Mouse (Mus musculus) limb, embryonic 11.5 days (tissue): Measurements from ENCODE around the gene AI854703. TPM values are rescaled to one million over a fixed set of nuclear protein-coding genes. Genes with fewer than 3 reads are reported as not detected.
"Not testable (repeated sequence)": the region's sequence is repeated elsewhere in the genome, so short reads cannot be mapped to it uniquely, and the experiment has no call there.

Experiments
- ATAC-seq: fragments of 200-750 bp; cut with Nextera tagmentation; 2 replicates; pipeline ENCODE4 v1.8.0; 2017; ENCODE audit warnings: low read depth; ENCODE audit not compliant: insufficient number of reproducible peaks, low FRiP score, low TSS enrichment
- DNase-seq: peaks from one replicate; pipeline ENCODE4 v3.0.0-alpha.2; 2015; ENCODE audit warnings: low spot score
- H3K27ac ChIP-seq: fragments of 300-500 bp; sonication (generic); replicated peaks from 2 replicates; pipeline ENCODE4 v1.5.1; 2014; ENCODE audit warnings: low read depth, mild to moderate bottlenecking, low read length
- H3K27me3 ChIP-seq: fragments of 300-500 bp; sonication (generic); 2 replicates; pipeline ENCODE4 v1.6.1; 2014; ENCODE audit warnings: mild to moderate bottlenecking, low read length, mixed read lengths; ENCODE audit not compliant: control insufficient read depth, insufficient read depth
- H3K36me3 ChIP-seq: fragments of 300-500 bp; sonication (generic); 2 replicates; pipeline ENCODE4 v1.6.1; 2014; ENCODE audit warnings: mild to moderate bottlenecking, low read length, moderate library complexity, mixed read lengths; ENCODE audit not compliant: control insufficient read depth, insufficient read depth
- H3K4me1 ChIP-seq: fragments of 300-500 bp; sonication (generic); 2 replicates; pipeline ENCODE4 v1.6.1; 2014; ENCODE audit warnings: low read length, mixed read lengths; ENCODE audit not compliant: control insufficient read depth, insufficient read depth
- H3K4me2 ChIP-seq: fragments of 300-500 bp; sonication (generic); 2 replicates; pipeline ENCODE4 v1.6.1; 2014; ENCODE audit warnings: low read depth, mild to moderate bottlenecking, moderate library complexity; ENCODE audit not compliant: severe bottlenecking
- H3K4me3 ChIP-seq: fragments of 300-500 bp; sonication (generic); 2 replicates; pipeline ENCODE4 v1.5.1; 2014; ENCODE audit warnings: low read depth, low read length
- H3K9ac ChIP-seq: fragments of 300-500 bp; sonication (generic); 2 replicates; pipeline ENCODE4 v1.6.1; 2014; ENCODE audit warnings: mild to moderate bottlenecking, low read length
- H3K9me3 ChIP-seq: fragments of 300-500 bp; sonication (generic); 2 replicates; pipeline ENCODE4 v1.6.1; 2016; ENCODE audit warnings: low read length; ENCODE audit not compliant: control insufficient read depth
- WGBS: fragments of 180-500 bp; shearing (Covaris S2); extraction: QIAGEN DNeasy Blood & Tissue Kit; methylation state at CpG from one replicate; pipeline ENCODE4 v1.1.7; 2014; 5-methylcytosine and 5-hydroxymethylcytosine counted together
- polyA plus RNA-seq: library from polyadenylated mRNA; unstranded; fragments of >200 nt; fragmentation: Nextera tagmentation; extraction: Ambion mirVana; gene quantifications from 2 replicates; pipeline ENCODE4 v1.2.1, GENCODE M21; 2014

Gene AI854703
- polyA plus RNA-seq, 1 experiment from 2014 or later: 0.83 TPM

DNA sequence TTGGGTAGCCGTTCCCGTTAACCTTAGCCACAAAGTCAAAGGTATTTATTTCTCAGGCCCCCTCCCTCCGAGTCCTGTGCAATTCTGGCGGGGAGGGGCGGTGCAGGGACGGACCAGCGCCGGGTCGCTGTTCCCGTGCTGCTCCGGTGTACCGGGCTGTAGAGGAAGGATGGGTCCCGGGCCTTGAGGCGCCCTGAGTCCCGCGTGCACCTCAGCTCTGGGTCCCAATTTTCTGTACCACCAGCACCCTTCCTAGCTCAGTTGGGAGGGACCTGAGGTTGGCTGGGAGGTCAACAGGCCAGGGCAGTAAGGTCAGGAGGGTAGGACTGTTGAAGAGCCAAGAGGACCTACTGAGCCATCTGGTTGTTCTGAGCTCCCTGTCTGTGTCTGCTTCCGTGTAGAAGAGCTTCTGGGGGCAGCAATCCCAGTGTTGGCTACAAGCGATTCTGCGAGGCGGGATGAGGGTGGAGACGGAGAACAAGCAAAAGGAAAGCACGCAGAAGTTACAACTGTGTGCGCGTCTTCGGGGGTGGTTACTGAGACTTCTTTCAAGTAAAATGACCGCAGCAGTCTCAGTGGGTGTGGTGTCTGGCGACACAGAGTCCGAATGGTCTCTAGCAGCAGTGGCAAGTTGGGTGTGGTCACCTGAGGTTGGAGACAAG lies 24.4 kb upstream of the AI854703 start:
- peaks cover 8% of the 10 kb centered on the region for H3K9me3 ChIP-seq
- H3K36me3 ChIP-seq: peaks cover 17% of the 10 kb centered on the region
- H3K9ac ChIP-seq: peak overlapping the region; percentile 84
- 1% methylated on average over 28 of the region's 28 CpGs for WGBS
- H3K27me3 ChIP-seq: no peaks in the 10 kb centered on the region
- peak; percentile 52 for DNase-seq
- peak overlapping the region; percentile 83 for H3K27ac ChIP-seq
- peak overlapping the region; percentile 72 for H3K4me3 ChIP-seq
- peak overlapping the region; percentile 82 for H3K4me2 ChIP-seq
- peaks cover 7% of the 10 kb centered on the region; the same call in 1 of the 2 replicates for H3K4me1 ChIP-seq
- ATAC-seq: peak; percentile 74

DNA sequence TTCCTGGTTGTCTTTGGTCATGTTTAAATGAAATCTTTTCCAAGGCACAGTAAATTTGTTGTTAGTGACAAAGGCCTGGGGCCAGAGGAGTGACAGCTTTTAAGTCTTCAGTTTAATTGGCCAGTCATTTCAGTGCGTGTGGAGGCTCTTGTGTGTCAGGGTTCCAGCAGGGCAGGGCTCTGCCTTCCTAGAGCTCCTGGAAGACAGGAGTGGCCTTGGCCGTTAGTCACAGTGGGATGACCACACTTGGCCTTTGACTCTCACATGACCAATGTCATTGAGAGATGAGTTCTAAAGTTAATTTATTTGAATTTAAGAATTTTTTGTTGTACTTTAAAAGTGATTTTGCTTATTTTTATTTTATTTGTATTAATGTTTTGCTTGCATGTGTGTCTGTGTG lies 18.4 kb upstream of the AI854703 start:
- Histone ChIP-seq H3K4me3 (no peak overlapping the region), H3K27ac (no peak overlapping the region), H3K9me3 (no peaks in the 10 kb centered on the region), H3K4me2 (no peak overlapping the region), H3K36me3 (0 out of 2 replicates have a peak, but pooled peaks cover 2% of the 10 kb centered on the region), H3K27me3 (no peaks in the 10 kb centered on the region), H3K4me1 (no peaks in the 10 kb centered on the region), H3K9ac (no peak overlapping the region)
- 58% methylated on average over 2 of the region's 2 CpGs for WGBS
- DNase-seq (no peak), ATAC-seq (no peak)

DNA sequence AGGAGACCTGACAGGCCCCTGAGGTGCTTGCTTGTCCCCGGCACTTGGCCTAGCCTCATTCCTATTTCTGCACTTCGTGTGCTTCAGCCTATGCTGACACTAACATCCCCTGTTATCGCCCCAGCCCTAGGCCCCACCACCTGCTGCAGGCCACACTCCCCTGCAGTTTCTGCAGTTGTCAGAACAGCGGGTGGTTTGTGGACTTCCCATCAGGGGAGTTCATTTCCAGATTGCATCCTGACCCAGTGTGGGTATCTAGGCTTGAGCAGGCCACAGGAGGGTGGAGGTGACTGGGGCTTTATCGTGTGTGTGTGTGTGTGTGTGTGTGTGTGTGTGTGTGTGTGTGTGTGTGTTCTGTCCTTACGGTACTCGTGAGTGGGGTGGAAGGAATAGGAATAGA lies 17.1 kb upstream of the AI854703 start:
- no peak for ATAC-seq
- WGBS: 71% methylated on average over 7 of the region's 7 CpGs

DNA sequence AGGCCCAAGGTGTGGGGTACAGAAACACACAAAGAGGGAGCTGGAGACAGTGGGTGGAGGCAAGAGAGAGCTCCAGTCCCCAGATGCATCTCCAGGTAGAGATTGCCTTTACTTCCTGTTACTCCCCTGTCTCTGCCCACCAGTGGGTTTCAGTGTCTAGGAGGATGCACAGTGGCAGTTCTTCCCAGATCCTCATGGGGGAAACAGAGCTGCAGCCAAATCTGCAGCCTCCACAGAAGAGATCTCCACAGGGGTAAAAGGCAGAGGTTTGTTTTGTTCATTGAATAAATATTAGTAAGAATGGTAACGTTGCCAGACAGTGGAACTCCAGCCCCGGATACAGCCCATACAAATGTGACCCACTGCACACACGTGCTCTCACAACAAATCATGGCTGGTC lies 15.9 kb upstream of the AI854703 start:
- H3K4me2 ChIP-seq: no peak overlapping the region
- no peak overlapping the region for H3K4me3 ChIP-seq
- H3K9ac ChIP-seq: no peak overlapping the region
- WGBS: 89% methylated on average over 3 of the region's 3 CpGs
- no peaks in the 10 kb centered on the region for H3K4me1 ChIP-seq
- ATAC-seq (no peak), DNase-seq (no peak)
- H3K9me3 ChIP-seq: no peaks in the 10 kb centered on the region
- H3K36me3 ChIP-seq: 0 out of 2 replicates have a peak, but pooled peaks cover 2% of the 10 kb centered on the region
- H3K27me3 ChIP-seq: no peaks in the 10 kb centered on the region
- no peak overlapping the region for H3K27ac ChIP-seq

More for the DNA sequence above, 17.1 kb upstream of the AI854703 start:
- no peak for DNase-seq
- Histone ChIP-seq H3K4me1 (no peaks in the 10 kb centered on the region), H3K9ac (no peak overlapping the region), H3K4me3 (no peak overlapping the region), H3K9me3 (no peaks in the 10 kb centered on the region), H3K4me2 (no peak overlapping the region), H3K27me3 (no peaks in the 10 kb centered on the region), H3K36me3 (0 out of 2 replicates have a peak, but pooled peaks cover 2% of the 10 kb centered on the region), H3K27ac (no peak overlapping the region)

DNA sequence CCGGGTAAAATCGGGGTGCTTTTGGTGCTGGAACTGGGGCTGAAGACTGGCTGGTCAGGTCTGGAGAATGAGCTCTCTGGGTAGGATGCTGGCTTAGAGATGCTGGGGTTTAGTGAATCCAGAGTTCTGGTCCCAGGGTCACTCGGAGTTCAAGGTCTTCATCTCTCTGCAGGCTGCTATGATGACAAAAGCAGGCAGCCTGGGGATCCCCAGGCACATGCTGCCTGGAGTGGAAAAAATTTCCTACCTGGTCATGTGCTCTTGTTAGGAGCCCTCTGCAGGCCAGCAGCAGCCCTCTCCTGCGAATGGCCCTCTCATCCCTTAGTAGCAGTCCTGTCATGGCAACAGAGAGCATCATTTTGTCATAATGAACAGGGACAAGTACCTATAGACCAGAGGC lies 13.1 kb upstream of the AI854703 start:
- Histone ChIP-seq H3K9ac (no peak overlapping the region), H3K9me3 (no peaks in the 10 kb centered on the region), H3K36me3 (0 out of 2 replicates have a peak, but pooled peaks cover 2% of the 10 kb centered on the region), H3K4me3 (no peak overlapping the region), H3K4me2 (no peak overlapping the region), H3K4me1 (no peaks in the 10 kb centered on the region), H3K27ac (no peak overlapping the region), H3K27me3 (no peaks in the 10 kb centered on the region)
- no peak for DNase-seq
- ATAC-seq: no peak
- 88% methylated on average over 4 of the region's 4 CpGs for WGBS

DNA sequence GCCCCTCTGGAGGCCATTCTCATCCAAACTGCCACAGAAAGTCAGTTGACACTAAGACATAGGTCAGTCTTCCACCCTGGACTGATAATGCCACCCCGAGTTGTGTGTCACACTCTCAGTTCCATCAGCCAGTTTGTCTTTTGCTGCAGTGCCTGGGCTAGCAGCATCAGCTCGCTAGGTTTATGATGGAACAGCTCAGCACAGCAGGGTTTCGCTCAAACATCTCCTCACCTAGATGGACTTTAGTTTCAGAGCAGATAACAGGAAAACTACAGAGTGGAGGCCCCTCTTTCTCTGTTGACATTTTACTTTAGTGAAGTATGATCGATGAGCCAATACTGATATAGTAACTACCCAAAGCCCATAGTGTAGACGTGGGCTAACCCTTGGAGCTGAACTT lies 11.8 kb upstream of the AI854703 start:
- no peaks in the 10 kb centered on the region for H3K27me3 ChIP-seq
- peaks cover 6% of the 10 kb centered on the region; the same call in 1 of the 2 replicates for H3K36me3 ChIP-seq
- ATAC-seq (no peak), DNase-seq (no peak)
- no peaks in the 10 kb centered on the region for H3K9me3 ChIP-seq
- WGBS: 91% methylated on average over 5 of the region's 5 CpGs
- H3K4me2 ChIP-seq: no peak overlapping the region
- H3K4me1 ChIP-seq: no peaks in the 10 kb centered on the region
- no peak overlapping the region for H3K9ac ChIP-seq
- no peak overlapping the region for H3K27ac ChIP-seq
- no peak overlapping the region for H3K4me3 ChIP-seq

DNA sequence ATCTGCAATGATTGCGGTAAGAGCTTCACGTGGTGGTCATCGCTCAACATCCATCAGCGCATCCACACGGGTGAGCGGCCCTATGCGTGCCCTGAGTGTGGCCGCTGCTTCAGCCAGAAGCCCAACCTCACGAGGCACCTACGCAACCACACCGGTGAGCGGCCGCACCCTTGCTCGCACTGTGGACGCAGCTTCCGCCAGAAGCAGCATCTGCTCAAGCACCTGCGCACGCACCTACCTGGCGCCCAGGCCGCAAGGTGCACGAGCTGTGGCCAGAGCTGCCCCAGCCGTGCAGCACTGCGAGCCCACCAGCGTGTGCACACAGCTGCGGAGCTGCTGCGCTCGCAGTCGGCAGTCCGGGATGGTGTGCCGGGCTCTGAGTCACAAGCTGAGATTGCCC lies 6.5 kb upstream of the AI854703 start:
- Histone ChIP-seq H3K27me3 (no peaks in the 10 kb centered on the region), H3K4me1 (no peaks in the 10 kb centered on the region), H3K9ac (0 out of 2 replicates have a peak overlapping the region, but pooled peaks have one; percentile 12), H3K4me3 (no peak overlapping the region), H3K27ac (no peak overlapping the region), H3K4me2 (no peak overlapping the region), H3K36me3 (peaks cover 12% of the 10 kb centered on the region), H3K9me3 (no peaks in the 10 kb centered on the region)
- no peak for DNase-seq
- no peak for ATAC-seq
- 90% methylated on average over 30 of the region's 30 CpGs for WGBS

DNA sequence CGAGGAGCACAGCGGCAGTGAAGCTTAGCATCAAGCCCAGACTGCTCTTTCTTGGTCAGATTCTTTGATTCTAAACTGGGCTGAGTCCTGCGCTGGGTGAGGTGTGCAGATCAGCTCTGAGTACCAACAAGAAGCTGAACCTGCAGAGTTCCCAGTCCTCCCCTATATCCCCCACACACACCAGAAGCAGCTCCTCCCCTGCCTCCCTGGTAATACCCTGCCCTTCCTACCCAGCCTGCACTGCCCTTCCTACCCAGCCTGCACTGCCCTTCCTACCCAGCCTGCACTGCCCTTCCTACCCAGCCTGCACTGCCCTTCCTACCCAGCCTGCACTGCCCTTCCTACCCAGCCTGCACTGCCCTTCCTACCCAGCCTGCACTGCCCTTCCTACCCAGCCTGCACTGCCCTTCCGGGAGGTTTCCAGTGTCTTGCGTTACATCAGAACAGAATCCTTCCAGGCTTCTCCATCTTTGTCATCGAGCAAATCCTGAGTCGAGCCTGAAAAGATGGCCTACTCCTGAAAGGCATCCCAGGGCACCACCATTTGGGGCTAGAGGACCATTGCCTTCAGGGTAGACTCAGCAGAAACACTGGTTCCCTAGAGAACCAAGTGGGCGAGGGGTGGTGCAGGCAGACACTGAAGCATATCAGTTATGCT lies 4.2 kb upstream of the AI854703 start:
- not testable (repeated sequence) for H3K9me3 ChIP-seq, DNase-seq, H3K9ac ChIP-seq, H3K4me3 ChIP-seq, ATAC-seq, H3K27ac ChIP-seq, H3K27me3 ChIP-seq, H3K4me1 ChIP-seq, H3K4me2 ChIP-seq
- H3K36me3 ChIP-seq: peaks cover 12% of the 10 kb centered on the region
- 87% methylated on average over 8 of the region's 8 CpGs for WGBS
